Mouse (Mus musculus) liver, embryonic 14.5 days (tissue): Measurements from ENCODE around the gene Fam19a4. TPM values are rescaled to one million over a fixed set of nuclear protein-coding genes. Genes with fewer than 3 reads are reported as not detected.

Experiments used
- ATAC-seq: fragments of 200-750 bp; cut with Nextera tagmentation; 2 replicates; pipeline ENCODE4 v1.8.0; 2017; ENCODE audit warnings: moderate number of reproducible peaks, mild to moderate bottlenecking, moderate library complexity; ENCODE audit not compliant: insufficient read depth
- DNase-seq, 3 experiments: peaks; one replicate each; pipeline ENCODE4 v3.0.0-alpha.2; 2012 to 2013; ENCODE audit warnings: low read depth in 3 of 3, low spot score in 3 of 3
- H3K27ac ChIP-seq: fragments of 300-500 bp; sonication (generic); 2 replicates; pipeline ENCODE4 v1.5.1; 2014; ENCODE audit warnings: moderate library complexity, mild to moderate bottlenecking, control low read depth, inconsistent platforms
- H3K27me3 ChIP-seq: fragments of 300-500 bp; sonication (generic); 2 replicates; pipeline ENCODE4 v1.6.1; 2014; ENCODE audit warnings: mild to moderate bottlenecking, low read length, moderate library complexity; ENCODE audit not compliant: control insufficient read depth, insufficient read depth
- H3K36me3 ChIP-seq: fragments of 300-500 bp; sonication (generic); replicated peaks from 2 replicates; pipeline ENCODE4 v1.6.1; 2014; ENCODE audit warnings: low read depth; ENCODE audit not compliant: control insufficient read depth, insufficient read depth
- H3K4me1 ChIP-seq, 2 experiments: fragments of 200-500 bp in 1 of 2; fragments of 300-500 bp in 1 of 2; sonication (generic) in 1 of 2; replicated peaks; 2 replicates each; pipeline ENCODE4 v1.6.1; 2012 to 2014; ENCODE audit warnings: antibody characterized with exemption in 1 of 2, inconsistent platforms in 1 of 2, low read length in 1 of 2; ENCODE audit not compliant: control insufficient read depth in 2 of 2, insufficient read depth in 2 of 2
- H3K4me2 ChIP-seq: fragments of 300-500 bp; sonication (generic); 2 replicates; pipeline ENCODE4 v1.6.1; 2014; ENCODE audit warnings: low read depth, mild to moderate bottlenecking, control low read depth, moderate library complexity
- H3K4me3 ChIP-seq, 2 experiments: fragments of 200-500 bp in 1 of 2; fragments of 300-500 bp in 1 of 2; sonication (generic) in 1 of 2; 2 replicates each; pipeline ENCODE4 v1.5.1; 2012 to 2014; ENCODE audit warnings: low read depth in 2 of 2, low read length in 2 of 2, mild to moderate bottlenecking in 2 of 2, control low read depth in 1 of 2, inconsistent platforms in 1 of 2, moderate library complexity in 1 of 2; ENCODE audit not compliant: insufficient read depth in 1 of 2
- H3K9ac ChIP-seq: fragments of 300-500 bp; sonication (generic); replicated peaks from 2 replicates; pipeline ENCODE4 v1.6.1; 2014; ENCODE audit warnings: mild to moderate bottlenecking, control low read depth, moderate library complexity
- H3K9me3 ChIP-seq: fragments of 300-500 bp; sonication (generic); 2 replicates; pipeline ENCODE4 v1.6.1; 2016; ENCODE audit warnings: low read length, mixed read lengths; ENCODE audit not compliant: control insufficient read depth
- CTCF ChIP-seq: IDR thresholded peaks from 2 replicates; pipeline ENCODE4 v1.5.1; 2016; ENCODE audit warnings: antibody characterized with exemption, low read depth, control low read depth
- EP300 ChIP-seq: IDR thresholded peaks from 2 replicates; pipeline ENCODE4 v1.6.1; 2016; ENCODE audit warnings: antibody characterized with exemption, low read depth
- WGBS: fragments of 180-500 bp; shearing (Covaris S2); extraction: QIAGEN DNeasy Blood & Tissue Kit; methylation state at CpG from one replicate; pipeline ENCODE4 v1.1.7; 2014; ENCODE audit not compliant: insufficient replicate concordance; 5-methylcytosine and 5-hydroxymethylcytosine counted together
- polyA plus RNA-seq, 2 experiments: library from polyadenylated mRNA; depleted of rRNA in 1 of 2; stranded (reverse) in 1 of 2; unstranded in 1 of 2; fragments of >200 nt; fragmentation: Nextera tagmentation in 1 of 2; extraction: Ambion mirVana in 1 of 2; gene quantifications; 2 replicates each; pipeline versions ENCODE4 v1.2.1 to v1.2.3; 2012 to 2014

Gene Fam19a4
- polyA plus RNA-seq (2012; rRNA removed) (not detected in 2 replicates), polyA plus RNA-seq (2014; fragmentation: Nextera tagmentation; extraction: Ambion mirVana) (0.04 TPM in 1 of 2 replicates, not detected in the other)

DNA sequence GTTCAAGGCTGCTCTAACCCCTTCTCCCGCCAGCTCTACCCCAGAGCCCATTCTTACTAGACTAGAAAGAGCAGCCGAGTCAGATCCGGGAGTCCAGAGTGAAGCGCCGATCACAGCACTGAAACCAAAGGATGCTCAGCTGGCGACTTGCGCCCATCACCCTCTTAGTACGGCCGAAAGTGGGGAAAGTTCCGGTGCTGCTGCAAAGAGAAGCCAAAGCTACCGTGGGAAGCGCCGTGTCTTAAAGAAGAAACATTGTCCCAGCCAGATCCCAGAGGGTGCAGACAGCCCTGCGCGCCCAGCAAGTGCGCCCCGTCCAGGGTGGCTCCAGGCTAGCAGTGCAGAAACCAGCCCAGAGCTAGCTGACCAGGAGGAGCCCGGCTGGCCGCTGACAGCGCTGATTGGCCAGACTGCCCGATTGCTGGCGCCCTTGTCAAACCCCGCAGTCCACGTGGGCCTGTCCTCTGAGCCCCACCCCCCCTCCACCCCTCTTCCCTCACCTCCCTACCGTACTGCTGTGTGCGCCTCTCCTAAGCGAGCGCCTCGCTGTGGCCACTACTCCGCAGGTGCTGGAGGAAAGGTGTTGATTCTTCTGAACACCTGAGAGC, at the start of gene Fam19a4:
Fam19a4 (minus strand) TSS at position 340 of the 608 bp plus-strand sequence.
- Histone ChIP-seq H3K4me3 (0 out of 4 replicates have a peak within 1 kb of the TSS, but pooled peaks of 1 of the 2 experiments have one; percentile 8), H3K9ac (no peak within 1 kb of the TSS), H3K27me3 (no peaks in the 10 kb centered on the region; the same call in none of the 2 replicates), H3K4me2 (peak within 1 kb of the TSS; percentile 34; the same call in 1 of the 2 replicates), H3K36me3 (no peaks in the 10 kb centered on the region), H3K27ac (no peak within 1 kb of the TSS), H3K4me1 (no peaks in the 10 kb centered on the region), H3K9me3 (no peaks in the 10 kb centered on the region)
- DNase-seq: no peak
- TF ChIP-seq CTCF (no peak), EP300 (no peak)
- under 1% methylated on average over 30 of the region's 30 CpGs for WGBS
- ATAC-seq: no peak

GRCm38 (mm10) chr6:97106777-97107176, 46.6 kb upstream of the Fam19a4 start:
- H3K27ac ChIP-seq: no peak overlapping the region
- no peak overlapping the region for H3K4me2 ChIP-seq
- no peaks in the 10 kb centered on the region for H3K27me3 ChIP-seq
- no peaks in the 10 kb centered on the region for H3K4me1 ChIP-seq
- no peak overlapping the region for H3K9ac ChIP-seq
- TF ChIP-seq CTCF (peak; percentile 81), EP300 (no peak)
- H3K4me3 ChIP-seq: no peak overlapping the region
- DNase-seq (peak; percentile 24 to 36 (median 30)), ATAC-seq (no peak)
- H3K36me3 ChIP-seq: no peaks in the 10 kb centered on the region
- no peaks in the 10 kb centered on the region for H3K9me3 ChIP-seq
- 12% methylated on average over 2 of the region's 2 CpGs for WGBS

DNA sequence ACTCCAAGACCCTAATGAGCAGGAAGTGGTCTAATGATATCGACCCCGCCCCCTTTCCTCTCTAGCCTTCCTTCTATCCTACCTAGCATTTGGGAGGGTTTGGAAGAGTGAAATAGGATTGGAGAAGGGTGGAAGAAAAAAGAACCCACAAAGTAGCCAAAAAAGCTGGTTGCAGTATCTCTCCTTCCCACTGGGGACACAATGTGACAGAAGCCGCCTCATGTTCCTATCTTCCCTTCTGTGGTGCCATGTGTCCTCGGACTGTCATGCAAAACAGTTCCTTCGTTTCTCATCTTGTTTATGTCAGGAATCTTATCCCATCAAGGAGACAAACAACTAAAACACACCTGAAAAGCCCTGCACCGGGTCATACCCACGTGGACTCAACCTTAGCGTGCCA, 45.9 kb upstream of the Fam19a4 start:
- H3K36me3 ChIP-seq: no peaks in the 10 kb centered on the region
- no peak overlapping the region for H3K4me3 ChIP-seq
- TF ChIP-seq CTCF: no peak
- no peak for TF ChIP-seq EP300
- no peak overlapping the region for H3K9ac ChIP-seq
- H3K27ac ChIP-seq: no peak overlapping the region
- H3K27me3 ChIP-seq: no peaks in the 10 kb centered on the region
- DNase-seq (no peak), ATAC-seq (no peak)
- no peak overlapping the region for H3K4me2 ChIP-seq
- H3K9me3 ChIP-seq: no peaks in the 10 kb centered on the region
- no peaks in the 10 kb centered on the region for H3K4me1 ChIP-seq
- WGBS: 59% methylated on average over 8 of the region's 8 CpGs

DNA sequence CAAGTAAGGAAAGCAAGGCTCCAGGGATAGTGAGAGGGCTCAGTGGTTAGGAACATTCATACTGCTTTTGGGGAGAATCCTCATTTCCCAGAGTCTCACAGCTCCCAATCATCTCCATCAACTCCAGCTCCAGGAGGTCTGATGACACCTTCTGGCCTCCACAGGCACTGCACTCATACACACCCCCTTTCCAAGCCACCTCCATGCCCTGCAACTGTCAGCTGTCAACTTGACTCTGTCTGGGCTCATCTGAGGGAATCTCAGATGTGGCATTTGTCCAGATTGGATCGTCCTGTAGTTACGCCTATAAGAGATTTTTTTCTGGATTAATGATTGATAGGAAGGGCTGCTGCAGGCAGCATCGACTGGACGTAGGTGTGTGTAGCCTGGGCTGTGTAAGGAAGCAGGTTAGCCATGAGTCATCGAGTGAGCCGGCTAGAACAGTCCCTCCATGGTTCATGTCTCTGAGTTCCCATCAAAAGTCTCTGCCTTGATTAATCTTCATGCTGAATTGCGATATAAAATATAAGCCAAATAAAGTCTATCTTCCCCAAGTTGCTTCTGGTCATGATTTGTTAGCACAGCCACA, 44.1 kb upstream of the Fam19a4 start:
- ATAC-seq (no peak), DNase-seq (no peak)
- no peak overlapping the region for H3K4me2 ChIP-seq
- H3K4me1 ChIP-seq: no peaks in the 10 kb centered on the region
- 49% methylated on average over 7 of the region's 7 CpGs for WGBS
- no peak overlapping the region for H3K27ac ChIP-seq
- H3K4me3 ChIP-seq: no peak overlapping the region
- H3K36me3 ChIP-seq: no peaks in the 10 kb centered on the region
- TF ChIP-seq EP300 (no peak), CTCF (peak; percentile 60)
- no peaks in the 10 kb centered on the region for H3K9me3 ChIP-seq
- no peaks in the 10 kb centered on the region for H3K27me3 ChIP-seq
- no peak overlapping the region for H3K9ac ChIP-seq

DNA sequence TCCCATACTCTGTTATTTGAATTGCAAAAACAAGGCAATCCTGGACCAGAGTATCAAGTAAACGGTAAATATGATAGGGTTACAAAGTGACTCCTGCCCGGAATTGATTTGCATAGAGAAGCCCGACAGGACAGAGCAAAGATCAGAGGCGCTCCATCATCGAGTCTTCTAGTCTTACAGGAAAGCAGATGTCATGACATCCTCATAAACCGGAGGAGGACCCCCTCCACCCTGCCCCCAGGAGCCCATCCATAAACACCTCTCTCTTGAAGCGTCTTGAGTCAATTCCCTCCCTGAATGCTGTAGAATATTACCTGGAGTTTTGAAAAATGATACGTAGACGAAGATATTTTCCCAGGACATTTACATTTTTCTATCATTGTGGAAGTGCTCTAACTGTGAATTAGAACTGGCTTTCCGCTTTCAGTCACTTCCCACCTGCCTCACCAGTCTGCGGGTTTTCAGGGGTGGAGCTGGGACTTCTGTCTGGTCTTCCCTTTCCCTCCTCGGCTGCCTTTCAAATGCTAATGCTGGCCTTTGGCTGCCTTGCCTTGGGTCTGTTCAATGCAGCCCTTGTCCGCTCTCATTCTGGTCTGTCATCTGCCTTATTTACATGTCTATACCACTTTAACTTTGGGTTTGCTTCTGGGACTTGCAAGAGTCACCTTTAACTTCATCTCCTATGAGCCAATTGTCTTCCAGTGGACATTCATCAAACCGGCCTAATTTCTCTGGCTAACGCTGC, 41.9 kb upstream of the Fam19a4 start:
- ATAC-seq (no peak), DNase-seq (no peak)
- Histone ChIP-seq H3K27me3 (no peaks in the 10 kb centered on the region), H3K27ac (no peak overlapping the region), H3K9me3 (no peaks in the 10 kb centered on the region), H3K4me1 (no peaks in the 10 kb centered on the region), H3K4me2 (no peak overlapping the region), H3K4me3 (no peak overlapping the region), H3K9ac (no peak overlapping the region), H3K36me3 (no peaks in the 10 kb centered on the region)
- 8% methylated on average over 15 of the region's 15 CpGs for WGBS
- TF ChIP-seq CTCF: no peak
- no peak for TF ChIP-seq EP300
